Mouse (Mus musculus) CH12.LX (cell line): ENCODE measurements around the gene Gramd1b.

Experiments used
- CTCF ChIP-seq, 2 experiments: IDR thresholded peaks in 1 of 2; conservative IDR thresholded peaks in 1 of 2; 2 replicates each; pipeline ENCODE4 v1.5.1; 2011 to 2012; ENCODE audit warnings: low read depth in 2 of 2, low read length in 2 of 2, improper control_type of control experiment in 1 of 2, inconsistent platforms in 1 of 2, mild to moderate bottlenecking in 1 of 2, moderate library complexity in 1 of 2
- IRF4 ChIP-seq: IDR thresholded peaks from 2 replicates; pipeline ENCODE4 v1.6.1; 2014; ENCODE audit warnings: low read depth, mild to moderate bottlenecking, inconsistent platforms, low read length, improper control_type of control experiment
- MAFK ChIP-seq: IDR thresholded peaks from 2 replicates; pipeline ENCODE4 v1.6.1; 2011; ENCODE audit warnings: low read length, improper control_type of control experiment; ENCODE audit not compliant: insufficient replicate concordance
- MXI1 ChIP-seq: IDR thresholded peaks from 2 replicates; pipeline ENCODE4 v1.6.1; 2011; ENCODE audit warnings: mild to moderate bottlenecking, low read depth, low read length, improper control_type of control experiment
- POLR2A ChIP-seq: IDR thresholded peaks from 2 replicates; pipeline ENCODE4 v1.6.1; 2011; ENCODE audit warnings: low read depth, mild to moderate bottlenecking, improper control_type of control experiment, low read length
- POLR2AphosphoS2 ChIP-seq: IDR thresholded peaks from 2 replicates; pipeline ENCODE4 v1.6.1; 2011; ENCODE audit warnings: low read depth, low read length, improper control_type of control experiment
- TCF12 ChIP-seq: IDR thresholded peaks from 2 replicates; pipeline ENCODE4 v1.6.1; 2014; ENCODE audit warnings: low read depth, mild to moderate bottlenecking, inconsistent platforms, low read length, improper control_type of control experiment

DNA sequence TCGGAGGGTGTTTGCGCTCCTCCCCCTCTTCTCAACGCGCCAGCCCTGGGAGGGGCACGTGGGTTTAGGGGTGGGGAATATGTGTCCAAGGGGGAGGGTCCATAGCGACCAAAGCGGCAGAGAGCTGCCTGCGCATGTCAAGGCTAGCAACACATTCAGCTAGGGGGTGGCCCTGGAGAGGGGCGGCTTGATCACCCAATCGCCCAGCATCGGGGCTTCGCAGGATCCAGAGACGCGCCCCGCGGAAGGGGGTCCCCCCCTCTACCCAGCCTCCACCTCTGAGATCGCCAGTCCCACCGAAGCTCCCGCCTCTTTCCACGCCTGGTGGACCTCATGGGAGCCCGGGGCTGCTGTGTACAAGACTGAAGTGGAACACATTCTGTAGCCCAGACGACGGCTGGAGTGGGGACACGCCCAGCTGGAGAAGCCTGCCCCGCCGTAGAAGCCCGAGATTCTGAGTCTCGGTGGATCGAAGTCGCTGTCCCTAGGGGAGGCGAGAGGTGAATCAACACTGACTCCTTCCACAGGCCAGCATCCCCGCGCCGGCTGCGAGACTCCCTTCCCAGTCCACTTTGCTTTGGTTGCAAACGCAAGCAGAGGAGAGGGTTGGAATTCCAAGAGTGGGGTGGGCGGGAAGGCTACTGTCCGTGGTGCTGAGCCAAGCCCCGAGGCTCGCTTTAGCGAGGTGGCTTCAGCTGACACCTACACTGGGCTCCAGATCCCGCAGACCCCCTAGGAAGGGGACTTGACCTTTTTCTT lies 261.9 kb downstream of the Gramd1b start, which contains the start of gene Scn3b:
- TF ChIP-seq POLR2A (no peak), MAFK (no peak), CTCF (conservative IDR thresholded peaks at IDR 0.05 in 1 of 2, IDR thresholded peaks at IDR 0.05 in 1 of 2; ENCODE audit: low read depth in 2 of 2, low read length in 2 of 2) (no peak), TCF12 (no peak), IRF4 (no peak), POLR2AphosphoS2 (no peak), MXI1 (no peak)
